Mouse (Mus musculus): Measurements from ENCODE around the gene Hba-a1. TPM values are rescaled to one million over a fixed set of nuclear protein-coding genes. Genes with fewer than 3 reads are reported as not detected.
"Not testable (repeated sequence)": the region's sequence is repeated elsewhere in the genome, so short reads cannot be mapped to it uniquely, and the experiment has no call there.

The Hba-a1 gene
- total RNA-seq, 4 experiments from 2014 or later, result 209 to 396 (median 272) TPM

DNA sequence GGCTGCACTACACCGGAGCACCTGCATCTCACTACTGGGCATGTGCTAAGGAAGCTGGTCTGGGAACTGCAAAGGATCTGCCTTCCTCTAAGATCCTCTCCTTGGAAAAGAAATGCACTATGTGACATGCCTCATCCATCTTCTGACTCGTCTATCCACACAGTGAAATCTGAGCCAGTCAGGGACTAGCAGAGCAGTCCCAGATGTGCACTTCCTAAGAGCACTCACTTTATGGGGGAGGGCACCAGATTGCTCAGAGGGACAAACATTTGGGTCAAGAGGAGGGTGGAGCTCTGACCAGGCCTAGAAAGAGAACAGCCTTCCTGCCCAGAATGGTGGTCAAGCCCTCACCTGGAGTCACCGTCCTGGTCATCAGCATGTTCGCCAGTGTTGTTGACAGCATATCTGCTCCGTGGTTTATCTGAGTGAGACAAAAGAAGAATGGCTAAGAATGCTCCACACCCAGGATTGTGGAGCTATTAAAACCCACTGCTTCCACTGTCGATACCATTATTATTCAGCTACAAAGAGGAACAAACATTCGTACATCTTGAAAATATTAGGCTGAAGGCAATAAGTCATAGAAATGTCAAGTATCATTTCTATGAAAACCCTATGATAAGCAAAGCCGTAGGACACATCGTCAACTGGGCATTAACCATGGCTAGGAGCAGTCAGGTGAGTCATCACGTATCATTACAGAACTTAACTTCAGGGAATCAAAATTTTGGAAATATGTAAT lies 20.5 kb upstream of the Hba-a1 start:
- DNase-seq (ENCODE audit: low spot score in 2 of 2), result no peak

DNA sequence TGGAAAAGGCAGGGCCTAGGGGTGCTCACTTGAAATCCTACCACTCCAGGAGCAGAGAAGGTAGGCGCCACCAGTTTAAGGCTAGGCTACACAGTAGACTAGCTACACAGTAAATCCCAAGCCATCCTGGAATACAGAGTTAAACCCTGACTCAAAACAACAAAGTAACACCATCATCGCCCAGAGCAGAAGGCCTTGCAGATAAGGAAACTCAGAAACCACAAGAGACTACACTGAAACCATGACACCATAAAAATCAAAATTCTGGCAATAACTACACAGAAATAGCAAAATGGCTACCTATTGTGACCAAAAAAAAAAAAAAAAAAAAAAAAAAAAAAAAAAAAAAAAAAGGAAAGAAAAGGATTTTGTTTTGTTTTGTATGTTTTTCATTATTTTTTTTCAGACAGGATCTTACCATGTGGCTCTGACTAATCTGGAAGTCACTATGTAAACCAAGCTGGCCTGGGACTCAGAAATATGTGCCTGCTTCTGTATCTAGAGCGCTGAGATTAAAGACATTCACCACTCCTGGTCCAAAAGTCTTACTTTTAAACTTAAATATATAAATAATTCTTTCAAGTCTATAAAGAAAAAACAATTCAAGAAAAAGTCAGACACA lies 18.1 kb upstream of the Hba-a1 start:
- DNase-seq (ENCODE audit: low spot score in 2 of 2), result no peak

DNA sequence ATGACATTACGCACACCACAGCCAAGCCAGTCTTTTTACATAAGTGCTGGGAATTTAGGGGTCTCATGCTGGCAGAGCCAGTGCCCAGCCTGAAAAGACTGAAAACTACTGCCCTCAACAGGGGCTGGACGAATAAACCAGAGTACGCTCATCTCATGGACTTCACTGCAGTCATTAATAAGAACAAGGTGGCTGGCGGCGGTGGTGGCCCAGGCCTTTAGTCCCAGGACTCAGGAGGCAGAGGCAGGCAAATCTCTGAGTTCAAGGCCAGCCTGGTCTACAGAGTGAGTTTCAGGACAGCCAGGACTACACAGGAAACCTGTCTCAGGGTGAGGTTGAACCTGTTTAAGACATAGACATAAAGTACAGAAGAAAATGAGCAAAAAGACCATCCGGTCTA lies 17.1 kb upstream of the Hba-a1 start:
- no peak for DNase-seq (ENCODE audit: low spot score in 2 of 2)

DNA sequence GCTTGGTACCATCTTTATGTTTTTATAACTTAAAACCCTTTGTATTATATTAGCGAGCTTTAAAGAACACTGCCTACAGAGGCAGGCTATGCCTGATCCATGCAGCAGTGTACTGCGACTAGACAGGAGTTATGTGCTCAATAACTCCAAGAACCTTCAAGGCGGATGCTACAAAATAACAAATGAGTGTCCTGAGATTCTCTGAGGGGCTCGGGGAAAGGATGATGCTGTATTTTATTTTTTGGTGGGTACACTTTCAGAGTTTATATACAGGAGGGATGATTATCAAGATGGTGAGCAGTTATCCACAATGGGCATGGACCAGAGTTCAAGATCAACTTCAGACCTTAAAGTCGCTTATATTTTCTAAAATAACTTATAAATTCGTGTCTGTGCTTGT lies 16.5 kb upstream of the Hba-a1 start:
- DNase-seq (ENCODE audit: low spot score in 2 of 2), result no peak

DNA sequence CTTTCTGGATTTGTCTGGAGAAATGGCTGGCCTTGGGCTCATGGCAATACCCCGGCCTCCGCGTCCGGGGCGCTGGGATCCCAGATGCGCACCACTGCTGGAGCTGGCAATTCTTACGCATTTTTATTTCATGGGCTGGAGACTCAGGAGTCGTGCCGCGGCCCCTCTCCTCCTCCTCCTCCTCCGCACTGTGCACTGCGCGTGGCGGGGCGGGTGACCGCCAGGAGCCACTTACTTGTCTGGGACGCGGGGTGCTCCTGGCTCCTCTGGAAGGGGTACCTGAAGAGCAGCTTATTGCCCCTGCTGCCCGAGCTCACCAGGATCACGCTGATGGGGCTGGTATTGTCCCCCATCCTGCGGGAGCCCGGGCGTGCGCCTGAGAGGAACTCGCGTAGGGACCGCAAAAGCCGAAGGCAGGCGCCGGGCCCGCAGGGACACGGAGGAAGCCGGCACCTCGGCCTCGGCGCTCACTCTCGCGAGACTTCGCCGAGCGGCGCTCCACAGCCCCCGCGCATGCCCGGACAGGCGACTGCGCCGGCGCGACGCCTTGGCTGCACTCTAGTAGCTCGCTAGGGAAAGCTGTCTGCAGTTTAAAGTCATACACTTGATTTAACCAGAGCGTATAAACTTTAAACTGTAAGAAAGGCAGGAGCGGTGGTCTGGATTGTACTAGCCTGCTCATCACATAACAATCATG lies 16.0 kb upstream of the Hba-a1 start, which contains the start of gene Nprl3:
TSS of gene Nprl3 (minus strand) at position 520 of the 697 bp plus-strand sequence.
- DNase-seq (ENCODE audit: low spot score in 2 of 2), result peak; percentile 86 to 93

DNA sequence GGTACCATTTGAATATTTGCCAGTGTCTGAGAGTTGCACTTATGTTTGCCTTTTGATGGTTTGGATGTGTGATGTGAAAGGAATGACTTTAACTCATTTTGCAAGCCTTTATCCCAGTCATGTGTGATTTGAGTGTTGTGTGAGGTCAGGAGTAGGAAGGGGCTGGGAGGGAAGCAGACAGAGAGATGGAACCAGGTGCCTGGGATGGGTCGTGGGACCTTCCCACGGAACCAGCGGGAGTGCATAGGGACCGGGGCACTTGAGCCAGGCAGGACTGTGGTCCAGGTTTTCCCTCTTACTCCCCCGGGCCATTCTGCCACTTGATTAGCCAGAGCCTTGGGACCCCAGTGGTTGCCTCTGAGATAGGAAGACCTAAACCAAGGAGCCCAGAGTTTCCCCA lies 15.3 kb upstream of the Hba-a1 start:
- no peak for DNase-seq (ENCODE audit: low spot score in 2 of 2)

DNA sequence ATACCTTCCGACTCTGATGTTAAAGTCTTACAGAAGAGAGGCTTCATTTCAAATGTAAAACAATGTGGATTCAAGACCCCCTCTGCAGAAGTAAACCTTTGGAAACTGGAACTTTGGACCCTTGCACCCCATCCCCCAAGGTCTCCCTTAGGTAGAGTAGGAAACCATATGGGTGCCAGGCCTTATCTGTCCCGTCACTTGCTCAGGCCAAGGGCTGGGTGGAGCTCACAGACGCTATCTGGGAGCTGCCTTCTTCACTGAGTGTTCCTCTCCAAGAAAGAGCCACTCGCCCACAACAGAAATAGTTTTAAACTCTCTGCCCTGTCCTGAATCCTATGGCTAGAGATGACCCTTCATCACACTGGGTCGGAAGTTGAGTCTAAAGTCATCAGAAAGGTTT lies 14.4 kb upstream of the Hba-a1 start:
- no peak for DNase-seq (ENCODE audit: low spot score in 2 of 2)

DNA sequence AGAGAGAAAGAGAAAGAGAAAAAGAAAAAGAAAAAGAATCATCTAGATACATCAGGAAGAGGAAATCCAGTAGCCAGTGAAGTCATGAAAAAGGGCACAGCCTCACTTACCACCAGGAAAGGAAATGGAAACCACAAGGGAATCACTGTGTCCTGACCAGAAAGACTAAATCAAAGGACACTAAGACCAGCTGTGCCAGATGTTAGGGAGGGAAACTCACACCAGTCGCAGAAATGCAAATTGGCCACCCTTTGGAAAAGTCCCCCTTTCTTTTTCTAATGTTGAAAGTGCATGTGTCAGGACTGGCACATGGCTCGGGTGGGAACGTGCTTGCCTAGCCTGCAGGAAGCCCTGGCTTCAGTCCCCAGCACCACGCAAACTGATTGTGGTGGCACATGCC lies 12.1 kb upstream of the Hba-a1 start:
- no peak for DNase-seq (ENCODE audit: low spot score in 2 of 2)

DNA sequence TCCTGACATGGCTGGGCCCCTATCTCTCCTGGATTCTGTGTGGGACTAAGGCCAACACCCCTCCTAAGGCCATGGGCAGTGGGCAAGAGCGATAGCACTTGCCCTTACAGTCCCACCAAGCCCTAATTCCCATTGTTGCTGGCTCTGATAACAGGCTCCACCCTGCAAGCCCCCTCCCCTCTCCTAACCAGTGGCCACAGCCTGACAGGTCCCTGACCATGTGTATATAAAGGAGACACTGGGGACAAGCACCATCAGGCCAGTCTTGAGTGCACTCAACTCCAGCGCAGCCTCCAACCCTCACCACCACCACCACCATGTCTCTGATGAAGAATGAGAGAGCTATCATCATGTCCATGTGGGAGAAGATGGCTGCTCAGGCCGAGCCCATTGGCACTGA lies 7.0 kb upstream of the Hba-a1 start, which contains the start of gene Hba-x:
TSS of gene Hba-x (plus strand) at position 54 of the 400 bp plus-strand sequence.
- DNase-seq (ENCODE audit: low spot score in 2 of 2), result no peak

DNA sequence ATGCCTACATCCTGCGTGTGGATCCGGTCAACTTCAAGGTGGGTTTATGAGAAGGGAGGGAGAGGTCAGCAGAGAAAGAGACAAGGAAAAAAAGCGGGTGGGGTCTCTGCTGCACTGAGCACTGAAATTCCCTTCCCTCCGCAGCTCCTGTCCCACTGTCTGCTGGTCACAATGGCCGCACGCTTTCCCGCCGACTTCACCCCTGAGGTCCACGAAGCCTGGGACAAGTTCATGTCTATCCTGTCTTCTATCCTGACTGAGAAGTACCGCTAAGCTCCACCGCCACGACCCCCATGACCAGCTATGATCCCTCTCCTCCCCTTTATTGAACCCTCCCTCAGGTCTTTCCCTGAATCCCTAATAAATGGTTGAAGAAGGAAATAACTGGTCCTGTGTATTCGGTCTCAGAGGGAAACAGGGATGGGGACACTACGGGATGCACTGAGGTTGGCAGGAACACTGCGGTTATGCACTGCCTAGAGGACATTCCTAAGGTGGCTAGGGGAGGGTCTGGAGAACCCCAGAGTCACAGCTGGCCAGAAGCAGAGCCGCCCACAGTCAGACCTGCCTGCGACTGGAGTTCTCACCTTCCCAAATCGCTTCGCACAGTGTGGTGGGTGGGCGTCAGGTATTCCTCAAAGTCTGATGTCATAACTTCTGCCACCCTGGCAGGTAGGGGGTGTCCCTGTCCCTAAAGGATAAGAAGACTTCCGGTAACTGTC lies 5.4 kb upstream of the Hba-a1 start:
- DNase-seq (ENCODE audit: low spot score in 2 of 2), result no peak

DNA sequence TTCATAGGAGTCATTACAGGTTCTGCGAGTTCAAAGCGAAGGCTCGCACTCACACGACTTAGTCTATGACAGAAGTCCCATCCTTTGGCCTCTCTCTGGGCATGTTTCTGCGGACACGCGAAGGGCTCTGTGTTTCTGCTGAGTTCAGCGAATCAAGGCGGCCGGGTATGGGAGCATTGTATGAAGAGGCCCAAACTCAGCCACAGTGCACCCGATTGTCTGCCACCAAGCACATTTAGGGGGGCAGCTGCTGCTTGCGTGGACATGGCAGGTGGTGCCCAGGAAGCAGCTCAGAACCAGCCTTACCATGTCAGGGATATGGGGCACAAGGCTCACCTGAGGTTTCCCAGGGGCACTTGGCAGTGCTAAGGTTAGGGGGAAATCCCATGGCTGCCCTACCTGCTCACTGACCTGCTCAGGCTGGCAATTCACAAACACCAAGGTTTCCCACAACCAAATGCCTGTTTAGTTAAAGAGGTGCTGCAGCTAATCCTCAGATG lies 4.8 kb upstream of the Hba-a1 start:
- DNase-seq (ENCODE audit: low spot score in 2 of 2), result no peak

DNA sequence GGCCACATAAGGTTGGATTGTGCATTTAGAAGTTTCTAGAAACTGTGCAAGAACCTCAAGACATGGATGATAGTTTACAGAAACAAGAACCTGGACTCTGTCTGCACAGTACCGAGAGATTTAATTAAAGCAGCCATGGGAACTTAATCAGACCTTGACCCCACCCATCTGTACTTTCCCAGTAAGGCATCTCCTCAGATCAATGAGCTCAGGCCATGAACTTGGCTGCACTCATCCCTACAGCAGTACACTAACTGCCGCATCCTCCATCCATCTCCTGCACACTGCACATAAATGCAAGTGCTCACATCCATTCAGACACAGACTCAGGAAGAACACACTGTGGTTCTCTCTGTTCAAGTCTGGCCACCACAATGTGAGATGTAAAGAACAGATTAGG lies 2.7 kb upstream of the Hba-a1 start:
- DNase-seq (ENCODE audit: low spot score in 2 of 2), result no peak

DNA sequence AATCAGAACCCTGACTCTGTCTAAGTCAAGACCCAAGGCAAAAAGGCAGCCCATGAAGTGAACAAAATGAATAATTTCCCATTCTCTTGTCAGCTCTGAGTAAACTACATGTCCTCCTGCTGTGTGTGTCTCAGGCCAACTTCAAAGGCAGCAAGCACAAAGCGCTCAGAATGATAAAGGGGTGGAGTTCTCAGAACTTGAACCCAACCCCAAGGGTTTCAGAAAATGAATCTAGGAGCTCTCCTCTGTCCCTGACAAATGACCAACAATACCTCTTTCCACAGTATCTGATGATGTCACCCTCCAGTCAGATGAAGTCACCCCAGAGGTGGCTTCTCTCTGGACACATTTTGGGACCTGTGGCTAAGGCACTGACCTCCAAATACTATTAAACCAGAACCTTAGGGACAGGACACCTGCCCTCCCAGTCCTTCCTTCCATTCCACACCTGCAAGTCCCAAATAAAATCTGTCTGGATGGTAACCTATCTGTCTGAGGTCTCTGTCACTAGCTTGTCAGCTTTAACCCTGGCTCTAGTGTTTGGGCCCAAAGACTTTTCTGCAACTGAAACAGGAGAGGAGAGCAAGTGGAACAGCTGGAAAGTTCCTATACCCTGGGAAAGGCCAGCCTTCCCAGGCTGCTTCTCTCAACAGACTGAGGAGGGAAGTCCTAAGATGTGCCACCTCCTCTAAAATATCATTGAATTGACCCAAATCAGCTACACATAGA lies 1.7 kb upstream of the Hba-a1 start:
- no peak for DNase-seq (ENCODE audit: low spot score in 2 of 2)

DNA sequence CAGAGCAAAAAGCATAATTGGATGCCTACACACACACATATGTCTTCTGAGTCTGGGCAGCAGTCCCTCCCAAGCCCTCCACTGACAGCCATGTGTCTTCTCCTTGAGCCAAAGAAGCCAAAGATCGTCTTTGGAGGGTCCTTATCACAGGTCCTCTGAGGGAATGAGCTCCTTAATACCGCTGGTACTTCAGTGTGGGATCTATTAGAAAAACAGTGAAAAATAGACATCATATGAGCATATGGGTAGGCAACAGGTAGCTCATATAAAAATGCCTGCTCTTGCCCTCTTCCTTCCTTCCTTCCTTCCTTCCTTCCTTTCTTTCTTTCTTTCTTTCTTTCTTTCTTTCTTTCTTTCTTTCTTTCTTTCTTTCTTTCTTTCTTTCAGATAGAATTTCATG lies 1.3 kb downstream of the Hba-a1 start:
- not testable (repeated sequence) for DNase-seq (ENCODE audit: low spot score in 2 of 2)

DNA sequence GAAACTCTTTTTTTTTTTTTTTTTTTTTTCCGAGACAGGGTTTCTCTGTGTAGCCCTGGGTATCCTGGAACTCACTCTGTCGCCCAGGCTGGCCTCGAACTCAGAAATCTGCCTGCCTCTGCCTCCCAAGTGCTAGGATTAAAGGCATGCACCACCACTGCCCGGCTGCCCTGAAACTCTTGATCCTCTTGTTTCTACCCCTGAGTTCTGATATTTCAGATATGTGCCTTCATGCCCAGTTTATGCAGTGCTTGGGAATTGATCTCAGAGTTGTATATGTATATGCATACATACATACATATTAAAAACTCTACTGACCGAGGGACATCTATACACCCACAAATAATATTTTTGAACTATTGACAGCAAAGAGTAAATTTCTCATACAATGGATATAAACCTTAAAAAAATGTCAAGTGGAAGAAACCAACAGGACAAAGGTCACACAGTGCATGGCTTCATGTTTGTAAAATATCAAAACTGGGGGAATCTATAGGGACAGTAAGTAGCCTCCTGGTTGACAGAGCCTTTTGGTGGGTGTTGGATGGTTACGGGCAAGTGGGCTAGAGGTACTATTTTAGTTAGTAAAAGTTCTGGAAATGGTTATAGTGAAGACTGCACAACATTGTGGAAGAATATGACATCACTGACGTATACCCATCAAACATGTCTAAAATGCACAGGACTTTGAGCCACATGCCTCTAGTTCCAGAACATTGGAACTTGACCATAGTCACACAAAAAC lies 1.9 kb downstream of the Hba-a1 start:
- no peak for DNase-seq (ENCODE audit: low spot score in 2 of 2)

DNA sequence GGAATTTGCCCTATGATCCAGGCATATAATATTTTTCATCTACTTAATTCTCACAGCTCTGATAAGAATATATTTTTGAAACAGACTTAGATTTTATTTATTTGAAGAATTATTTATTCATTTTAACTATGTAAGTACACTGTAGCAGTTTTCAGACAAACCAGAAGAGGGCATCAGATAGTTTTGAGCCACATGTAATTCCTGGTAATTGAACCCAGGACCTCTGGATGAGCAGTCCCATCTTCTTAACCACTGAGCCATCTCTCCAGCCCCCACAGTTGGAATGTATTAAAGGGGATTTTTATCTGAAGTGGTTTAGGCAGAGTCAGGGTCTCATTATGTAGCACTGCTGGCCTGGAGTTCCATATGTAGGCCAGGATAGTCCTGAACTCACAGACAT lies 2.6 kb downstream of the Hba-a1 start:
- not testable (repeated sequence) for DNase-seq (ENCODE audit: low spot score in 2 of 2)

DNA sequence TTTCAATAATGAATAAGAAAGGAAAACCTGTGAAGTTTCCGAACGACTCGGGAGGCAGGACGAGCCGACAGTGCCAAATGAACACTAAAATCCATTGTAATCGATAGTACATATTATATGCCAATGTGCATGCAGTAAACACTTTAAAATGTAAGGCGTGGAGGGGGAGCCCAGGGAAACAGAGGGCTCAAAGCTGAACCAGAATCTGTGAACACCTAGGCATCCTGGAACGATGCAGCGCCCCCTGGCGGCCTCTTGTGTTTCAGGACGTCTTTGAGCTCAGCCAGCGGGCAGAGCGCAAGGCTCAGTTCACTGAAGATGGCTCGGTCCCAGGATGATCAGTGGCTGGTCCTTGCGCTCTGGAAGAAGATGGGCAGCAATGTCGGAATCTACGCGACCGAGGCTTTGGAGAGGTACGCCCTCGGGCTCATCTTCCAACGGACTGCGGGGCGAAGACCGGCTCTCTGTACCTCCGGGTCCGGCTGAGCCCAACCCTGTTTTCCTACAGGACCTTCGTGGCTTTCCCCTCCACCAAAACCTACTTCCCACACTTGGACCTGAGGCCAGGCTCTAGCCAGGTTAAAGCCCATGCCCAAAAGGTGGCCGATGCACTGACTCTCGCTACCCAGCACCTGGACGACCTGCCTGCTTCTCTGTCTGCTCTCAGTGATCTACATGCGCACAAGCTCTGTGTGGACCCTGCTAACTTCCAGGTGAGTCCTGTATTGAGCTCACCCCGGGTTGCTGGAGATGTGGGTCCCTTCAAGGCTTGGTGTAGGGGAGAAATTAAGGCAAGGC lies 3.6 kb downstream of the Hba-a1 start, which contains the start of gene Hbq1b:
TSS of gene Hbq1b (plus strand) at position 271 of the 798 bp plus-strand sequence.
- peak; percentile 65 to 82 for DNase-seq (ENCODE audit: low spot score in 2 of 2)

DNA sequence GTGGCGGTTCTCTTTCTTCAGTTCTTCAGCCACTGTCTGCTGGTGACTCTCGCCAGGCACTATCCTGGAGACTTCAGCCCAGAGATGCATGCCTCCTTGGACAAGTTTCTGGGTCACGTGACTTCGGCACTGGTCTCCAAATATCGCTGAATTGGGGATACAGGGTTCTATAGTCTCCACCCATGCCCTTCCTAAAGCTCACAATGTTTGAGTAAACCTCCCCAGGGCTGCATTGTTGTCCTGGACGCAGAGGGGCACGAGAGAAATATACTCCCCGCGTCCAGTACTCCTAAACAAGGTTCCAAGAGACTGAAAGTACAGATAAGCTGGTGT lies 4.1 kb downstream of the Hba-a1 start:
- no peak for DNase-seq (ENCODE audit: low spot score in 2 of 2)

DNA sequence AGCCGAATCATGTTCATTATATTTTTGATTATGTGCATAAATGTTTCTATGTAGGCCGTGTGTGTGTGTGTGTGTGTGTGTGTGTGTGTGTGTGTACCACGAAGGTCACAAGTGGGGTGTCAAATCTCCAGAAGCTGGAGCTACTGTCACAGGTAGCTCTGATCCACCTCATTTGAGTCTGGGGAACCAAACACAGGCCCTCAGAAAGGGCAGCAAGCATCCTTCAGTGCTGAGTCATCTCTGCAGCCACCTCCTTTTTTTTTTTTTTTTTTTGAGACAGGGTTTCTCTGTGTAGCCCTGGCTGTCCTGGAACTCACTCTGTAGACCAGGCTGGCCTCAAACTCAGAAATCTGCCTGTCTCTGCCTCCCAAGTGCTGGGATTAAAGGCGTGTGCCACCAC lies 9.5 kb downstream of the Hba-a1 start:
- DNase-seq (ENCODE audit: low spot score in 2 of 2), result not testable (repeated sequence)

Measured in left cerebral cortex, adult 8-10 months (tissue).